Mouse (Mus musculus) adrenal gland, adult 8-10 months (tissue): ENCODE measurements around the gene Ribc1. TPM values are rescaled to one million over a fixed set of nuclear protein-coding genes. Genes with fewer than 3 reads are reported as not detected.
A peak's percentile ranks its signal among the peaks of the same experiment; 100 is the strongest.

Source experiments
- DNase-seq: peaks from one replicate; pipeline ENCODE4 v3.0.0; 2022
- total RNA-seq, 4 experiments: library from RNA; stranded (reverse); gene quantifications; 2 replicates each; pipeline ENCODE4 v1.2.4; 2022

Gene Ribc1
- total RNA-seq = 1 to 10 TPM; 1.2 to 2.4 (median 1.5) TPM

DNA sequence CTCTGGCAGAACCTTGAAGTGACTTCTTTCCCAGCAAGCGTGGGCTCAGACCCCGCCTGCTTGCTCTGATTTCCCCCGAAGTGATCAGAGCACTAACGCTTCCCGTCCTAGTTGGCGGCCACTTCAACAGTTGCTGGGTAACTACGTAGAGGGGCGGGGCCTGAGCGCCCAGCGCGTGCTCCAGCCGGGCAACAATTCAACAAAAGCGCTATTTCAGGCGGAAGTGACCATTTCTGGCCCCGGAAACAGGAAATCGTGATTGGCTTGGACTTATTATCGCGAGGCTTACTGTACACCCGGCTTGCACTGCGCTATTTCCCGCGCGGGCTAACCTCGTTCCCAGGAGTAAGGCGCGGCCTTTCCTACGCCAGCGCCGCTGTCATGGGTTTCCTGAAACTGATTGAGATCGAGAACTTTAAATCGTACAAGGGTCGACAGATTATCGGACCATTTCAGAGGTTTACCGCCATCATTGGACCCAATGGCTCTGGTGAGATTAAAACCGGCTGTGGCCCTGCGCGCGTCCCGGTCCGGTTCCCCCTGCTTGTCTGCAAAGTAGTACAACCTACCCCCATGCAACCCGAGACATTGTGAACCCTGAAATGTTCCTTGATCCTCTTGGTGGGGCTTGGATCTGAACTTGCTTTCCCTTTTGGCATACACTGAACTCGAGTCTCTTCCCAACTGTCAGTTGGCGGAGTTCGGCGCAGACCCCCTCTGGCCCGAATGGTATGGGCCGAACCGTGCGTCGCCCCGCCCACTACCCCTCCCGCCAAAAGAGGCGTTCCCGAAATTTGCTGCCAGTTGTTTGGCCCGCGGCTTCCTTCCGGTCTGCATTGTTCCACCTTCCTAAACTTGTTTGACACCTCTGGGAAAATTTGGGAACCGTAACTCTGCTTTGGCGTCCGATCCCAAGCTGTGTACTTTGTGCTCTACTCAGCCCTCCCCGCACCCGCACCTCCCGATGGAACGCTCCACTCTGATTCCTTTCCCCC, at the start of gene Ribc1, which contains the start of gene Smc1a:
Ribc1 (minus strand) TSS at position 145 of the 995 bp plus-strand sequence.
Smc1a (plus strand) TSS at position 278 of the 995 bp plus-strand sequence.
- DNase-seq = peak; percentile 91

GRCm38 (mm10) chrX:152065674-152066073, 49.6 kb upstream of the Ribc1 start:
- no peak for DNase-seq

- no peak for DNase-seq
Observed at GRCm38 (mm10) chrX:152054094-152054493, 38.0 kb upstream of the Ribc1 start.

GRCm38 (mm10) chrX:152052546-152052945, 36.5 kb upstream of the Ribc1 start:
- DNase-seq = no peak

- no peak for DNase-seq
Observed at GRCm38 (mm10) chrX:152047230-152047629, 31.1 kb upstream of the Ribc1 start.

- no peak for DNase-seq
Observed at GRCm38 (mm10) chrX:152039865-152040264, 23.8 kb upstream of the Ribc1 start.

- DNase-seq = no peak
Observed at GRCm38 (mm10) chrX:152019294-152019693, 3.2 kb upstream of the Ribc1 start.

- DNase-seq = no peak
Observed at GRCm38 (mm10) chrX:152017186-152017585, 1.1 kb upstream of the Ribc1 start.

GRCm38 (mm10) chrX:152015752-152016150, 344 bp downstream of the Ribc1 start:
- no peak for DNase-seq

DNA sequence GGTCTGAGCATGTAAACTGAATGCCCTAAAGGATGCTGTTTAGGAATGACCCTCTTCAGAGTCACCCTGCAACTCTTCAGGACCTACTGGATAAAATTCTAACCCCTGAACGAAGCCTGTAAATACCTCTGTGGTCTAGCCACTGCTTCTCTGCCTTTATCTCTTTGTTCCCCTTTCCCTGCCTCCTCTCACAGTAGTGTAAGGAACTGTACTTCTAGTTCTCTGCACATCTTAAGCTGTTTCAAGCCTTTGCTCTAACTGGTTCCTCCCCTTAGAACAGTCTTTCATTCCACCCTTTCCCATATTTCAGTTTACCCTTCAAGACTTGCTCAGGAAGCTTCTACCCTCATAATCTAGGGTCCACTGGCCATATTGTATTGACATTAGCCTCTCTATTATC, 8.2 kb downstream of the Ribc1 start:
- no peak for DNase-seq

GRCm38 (mm10) chrX:152002865-152003264, 13.2 kb downstream of the Ribc1 start:
- no peak for DNase-seq

GRCm38 (mm10) chrX:152001737-152002710, 14.1 kb downstream of the Ribc1 start, which contains the start of gene Hsd17b10:
Gene Hsd17b10 (plus strand): TSS chrX:152001845.
- DNase-seq = peak; percentile 82

DNA sequence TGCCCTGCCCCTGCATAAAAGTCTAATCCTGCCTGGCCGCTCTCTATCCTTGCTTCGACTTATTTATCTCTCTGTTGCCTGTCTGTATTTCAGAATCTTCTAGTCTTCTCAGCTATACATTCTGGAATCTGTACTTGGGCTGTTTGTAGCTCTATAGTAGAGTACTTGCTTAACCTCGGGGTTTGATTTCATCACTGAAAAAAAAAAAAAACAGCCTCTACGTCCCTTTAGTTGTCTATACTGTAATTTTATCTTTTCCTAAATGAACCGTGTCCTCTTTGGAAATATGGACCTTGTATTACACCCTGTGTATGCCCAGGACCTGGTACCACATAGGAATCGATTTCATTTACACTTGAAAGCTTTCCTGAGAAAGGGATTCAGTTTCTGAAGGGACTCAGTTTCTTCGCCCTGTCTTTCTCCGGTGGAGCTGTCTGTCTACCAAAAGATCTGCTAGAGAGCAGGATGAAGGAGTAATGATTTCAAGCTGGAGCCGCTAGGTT, 14.9 kb downstream of the Ribc1 start:
- no peak for DNase-seq

- DNase-seq = no peak
Observed at GRCm38 (mm10) chrX:151999006-151999710, 16.9 kb downstream of the Ribc1 start.

Other genes starting within 250 kb of the Ribc1 start
- 100 to 1,000 TPM; 206 to 308 (median 243) TPM for gene Huwe1, start 215.5 kb downstream of the Ribc1 start, total RNA-seq
- 100 to 1,000 TPM; 133 to 152 (median 147) TPM for gene Hsd17b10, start 14.4 kb downstream of the Ribc1 start, total RNA-seq
- gene Smc1a, start 133 bp upstream of the Ribc1 start, total RNA-seq = 10 to 100 TPM; 47.4 to 68.3 (median 61.7) TPM
- gene Iqsec2, start 128.0 kb upstream of the Ribc1 start, total RNA-seq = 10 to 100 TPM; 31.6 to 64.3 (median 46.3) TPM
- 10 to 100 TPM; 57.9 to 98.4 (median 77.3) TPM for gene Kdm5c, start 216.7 kb upstream of the Ribc1 start, total RNA-seq